Mouse (Mus musculus): ENCODE data around the gene Fgf13. TPM values are rescaled to one million over a fixed set of nuclear protein-coding genes. Genes with fewer than 3 reads are reported as not detected.

Fgf13 gene
- polyA plus RNA-seq, 1 experiment from 2014 or later, result 20.5 TPM

DNA sequence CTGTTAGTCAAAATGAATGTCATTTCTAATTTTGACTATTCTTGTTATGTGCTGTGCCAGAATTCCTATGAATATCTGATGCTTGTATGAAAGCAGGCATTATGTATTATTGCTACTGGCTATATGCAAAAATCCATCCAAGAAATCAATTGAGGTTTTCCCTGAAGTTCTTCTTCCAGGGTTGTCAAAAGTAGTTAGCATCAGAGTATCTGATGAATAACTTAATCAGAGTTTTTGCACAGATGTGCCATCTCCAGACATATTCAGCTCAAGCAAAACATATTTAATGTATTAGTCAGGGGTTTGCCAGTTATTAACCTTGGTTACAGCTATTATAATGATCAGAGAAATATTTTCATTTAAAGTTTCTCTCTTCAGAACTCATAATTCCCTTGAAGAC lies 454.7 kb downstream of the Fgf13 start:
- ATAC-seq (ENCODE audit: insufficient number of reproducible peaks, insufficient read depth, low FRiP score, low TSS enrichment, low read depth), result no peak
- Histone ChIP-seq H3K36me3 (no peaks in the 10 kb centered on the region), H3K4me2 (no peak overlapping the region)

DNA sequence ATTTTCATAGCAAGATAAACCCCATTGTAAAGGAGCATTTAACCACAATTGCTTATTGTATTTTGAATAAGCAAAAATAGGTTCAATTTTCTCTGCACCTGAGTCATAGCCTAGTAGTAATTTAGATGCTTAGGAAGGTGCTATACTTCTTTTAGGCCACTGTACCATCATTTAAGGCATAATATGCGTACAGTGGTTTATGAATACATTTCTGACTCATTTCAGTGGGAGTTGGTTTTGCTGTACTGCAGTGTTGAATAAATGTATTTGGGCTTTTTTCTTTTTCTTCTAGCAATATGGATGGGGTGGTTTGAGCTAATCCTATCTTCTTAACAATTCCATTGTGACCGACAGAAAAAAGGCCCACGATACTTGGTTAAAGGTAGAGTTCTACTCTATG lies 481.9 kb downstream of the Fgf13 start:
- H3K4me1 ChIP-seq (replicated peaks), result no peaks in the 10 kb centered on the region
- H3K4me3 ChIP-seq (replicated peaks), result no peak overlapping the region
- no peaks in the 10 kb centered on the region for H3K9me3 ChIP-seq
- no peak overlapping the region for H3K9ac ChIP-seq (replicated peaks)
- H3K27me3 ChIP-seq, result no peaks in the 10 kb centered on the region
- no peak for ATAC-seq (ENCODE audit: insufficient number of reproducible peaks, insufficient read depth, low FRiP score, low TSS enrichment, low read depth)
- WGBS, result 97% methylated on average over 3 of the region's 3 CpGs
- H3K27ac ChIP-seq, result no peak overlapping the region
- H3K36me3 ChIP-seq, result no peaks in the 10 kb centered on the region
- H3K4me2 ChIP-seq, result no peak overlapping the region

More for the DNA sequence above, 454.7 kb downstream of the Fgf13 start:
- no peak overlapping the region for H3K27ac ChIP-seq
- no peak overlapping the region for H3K4me3 ChIP-seq (replicated peaks)
- no peaks in the 10 kb centered on the region for H3K9me3 ChIP-seq
- no peaks in the 10 kb centered on the region for H3K4me1 ChIP-seq (replicated peaks)
- no peak overlapping the region for H3K9ac ChIP-seq (replicated peaks)
- H3K27me3 ChIP-seq, result no peaks in the 10 kb centered on the region

- Histone ChIP-seq H3K36me3 (no peaks in the 10 kb centered on the region), H3K9me3 (no peaks in the 10 kb centered on the region), H3K4me1 (replicated peaks) (no peaks in the 10 kb centered on the region), H3K9ac (replicated peaks) (no peak overlapping the region), H3K27ac (no peak overlapping the region), H3K27me3 (no peaks in the 10 kb centered on the region), H3K4me3 (replicated peaks) (no peak overlapping the region), H3K4me2 (no peak overlapping the region)
- ATAC-seq (ENCODE audit: insufficient number of reproducible peaks, insufficient read depth, low FRiP score, low TSS enrichment, low read depth), result no peak
Measured at GRCm38 (mm10) chrX:59080427-59080826, 487.4 kb downstream of the Fgf13 start.

DNA sequence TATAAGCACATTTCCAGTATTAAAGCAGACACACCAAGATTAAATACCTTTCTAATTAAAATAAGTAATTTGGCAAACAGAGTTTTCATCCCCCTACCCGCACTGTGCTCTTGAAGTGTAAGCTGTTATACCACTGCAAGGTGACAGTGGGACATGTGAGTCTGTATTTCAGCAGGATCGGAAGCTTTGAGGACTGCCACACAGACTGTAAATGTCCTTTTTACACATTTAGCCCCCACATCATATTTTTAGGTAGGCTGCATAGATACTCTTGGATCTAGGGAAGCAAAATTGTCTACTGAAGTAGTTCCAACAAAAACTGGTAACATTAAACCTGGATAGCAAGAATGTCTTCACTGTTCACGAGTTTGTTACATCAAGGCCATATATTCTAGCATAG lies 495.8 kb downstream of the Fgf13 start:
- Histone ChIP-seq H3K27me3 (no peaks in the 10 kb centered on the region), H3K4me1 (replicated peaks) (no peaks in the 10 kb centered on the region), H3K4me3 (replicated peaks) (no peak overlapping the region), H3K27ac (no peak overlapping the region), H3K9me3 (no peaks in the 10 kb centered on the region), H3K9ac (replicated peaks) (no peak overlapping the region), H3K36me3 (no peaks in the 10 kb centered on the region), H3K4me2 (no peak overlapping the region)
- 79% methylated on average over 3 of the region's 3 CpGs for WGBS
- no peak for ATAC-seq (ENCODE audit: insufficient number of reproducible peaks, insufficient read depth, low FRiP score, low TSS enrichment, low read depth)

GRCm38 (mm10) chrX:59063157-59063556 lies 504.7 kb downstream of the Fgf13 start:
- Histone ChIP-seq H3K4me1 (replicated peaks) (no peaks in the 10 kb centered on the region), H3K9me3 (no peaks in the 10 kb centered on the region), H3K4me3 (replicated peaks) (no peak overlapping the region), H3K27ac (no peak overlapping the region), H3K9ac (replicated peaks) (no peak overlapping the region), H3K4me2 (no peak overlapping the region), H3K27me3 (no peaks in the 10 kb centered on the region), H3K36me3 (no peaks in the 10 kb centered on the region)
- WGBS, result 84% methylated on average over 4 of the region's 4 CpGs
- no peak for ATAC-seq (ENCODE audit: insufficient number of reproducible peaks, insufficient read depth, low FRiP score, low TSS enrichment, low read depth)

DNA sequence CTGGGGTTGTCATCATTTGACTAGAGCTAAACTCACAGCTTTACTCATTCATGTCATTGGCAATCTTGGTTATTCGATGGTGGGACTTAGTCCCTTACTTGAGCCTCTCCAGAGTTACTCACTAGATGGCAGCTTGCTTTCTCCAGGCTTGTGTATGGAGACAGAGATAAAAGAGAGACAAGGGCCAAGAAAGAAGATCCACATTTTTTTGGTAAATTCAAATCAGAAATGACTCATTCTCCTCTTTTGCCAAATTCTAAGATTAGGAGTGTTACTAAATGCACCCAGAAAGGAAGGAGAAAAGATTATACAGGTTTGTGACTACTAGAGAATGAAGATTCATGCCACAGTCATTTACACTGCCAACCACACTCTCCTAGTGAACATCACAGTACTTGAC lies 532.9 kb downstream of the Fgf13 start:
- H3K27ac ChIP-seq, result no peak overlapping the region
- H3K4me1 ChIP-seq (replicated peaks), result no peaks in the 10 kb centered on the region
- WGBS, result 79% methylated on average over 1 of the region's 1 CpGs
- H3K4me3 ChIP-seq (replicated peaks), result no peak overlapping the region
- no peaks in the 10 kb centered on the region for H3K27me3 ChIP-seq
- ATAC-seq (ENCODE audit: insufficient number of reproducible peaks, insufficient read depth, low FRiP score, low TSS enrichment, low read depth), result no peak
- H3K36me3 ChIP-seq, result no peaks in the 10 kb centered on the region
- H3K9ac ChIP-seq (replicated peaks), result no peak overlapping the region
- H3K9me3 ChIP-seq, result no peaks in the 10 kb centered on the region
- H3K4me2 ChIP-seq, result no peak overlapping the region

MicroRNA genes within 50 kb of the gene (microRNA counts, 519-probe panel; counts per million panel counts)
- microRNA mmu-miR-504, result not detected

Small RNA genes lying within 50 kb of the gene (microRNA-seq; reads per million reads assigned to microRNA genes)
- 4.6 reads per million, percentile 15 among the genes with 10 or more reads in this experiment for gene Mir504
